Mouse (Mus musculus) hindbrain, embryonic 11.5 days (tissue): Measurements from ENCODE around the gene Btf3l4. TPM values are rescaled to one million over a fixed set of nuclear protein-coding genes. Genes with fewer than 3 reads are reported as not detected.

Source experiments
- ATAC-seq: fragments of 200-750 bp; cut with Nextera tagmentation; 2 replicates; pipeline ENCODE4 v1.8.0; 2017; ENCODE audit warnings: mild to moderate bottlenecking, moderate TSS enrichment, moderate library complexity; ENCODE audit not compliant: low FRiP score
- DNase-seq: peaks from one replicate; pipeline ENCODE4 v3.0.0-alpha.2; 2015; ENCODE audit warnings: low spot score
- H3K27ac ChIP-seq: fragments of 300-500 bp; sonication (generic); 2 replicates; pipeline ENCODE4 v1.5.1; 2014; ENCODE audit warnings: mild to moderate bottlenecking, low read depth, low read length
- H3K27me3 ChIP-seq: fragments of 300-500 bp; sonication (generic); 2 replicates; pipeline ENCODE4 v1.6.1; 2014; ENCODE audit warnings: mild to moderate bottlenecking, low read length, moderate library complexity, mixed read lengths; ENCODE audit not compliant: control insufficient read depth, insufficient read depth
- H3K36me3 ChIP-seq: fragments of 300-500 bp; sonication (generic); 2 replicates; pipeline ENCODE4 v1.6.1; 2014; ENCODE audit warnings: mild to moderate bottlenecking, low read length, moderate library complexity, mixed read lengths; ENCODE audit not compliant: control insufficient read depth, insufficient read depth
- H3K4me1 ChIP-seq: fragments of 300-500 bp; sonication (generic); replicated peaks from 2 replicates; pipeline ENCODE4 v1.6.1; 2014; ENCODE audit warnings: low read length, mixed read lengths; ENCODE audit not compliant: control insufficient read depth, insufficient read depth
- H3K4me2 ChIP-seq: fragments of 300-500 bp; sonication (generic); replicated peaks from 2 replicates; pipeline ENCODE4 v1.6.1; 2014; ENCODE audit warnings: mild to moderate bottlenecking, low read depth, low read length
- H3K4me3 ChIP-seq: fragments of 300-500 bp; sonication (generic); 2 replicates; pipeline ENCODE4 v1.5.1; 2014; ENCODE audit warnings: low read depth, low read length
- H3K9ac ChIP-seq: fragments of 300-500 bp; sonication (generic); 2 replicates; pipeline ENCODE4 v1.6.1; 2014; ENCODE audit warnings: low read depth, low read length
- H3K9me3 ChIP-seq: fragments of 300-500 bp; sonication (generic); 2 replicates; pipeline ENCODE4 v1.6.1; 2016; ENCODE audit warnings: low read length; ENCODE audit not compliant: control insufficient read depth
- WGBS: fragments of 180-500 bp; shearing (Covaris S2); extraction: QIAGEN DNeasy Blood & Tissue Kit; methylation state at CpG from one replicate; pipeline ENCODE4 v1.1.7; 2014; 5-methylcytosine and 5-hydroxymethylcytosine counted together
- polyA plus RNA-seq: library from polyadenylated mRNA; unstranded; fragments of >200 nt; fragmentation: Nextera tagmentation; extraction: Ambion mirVana; gene quantifications from 2 replicates; pipeline ENCODE4 v1.2.1, GENCODE M21; 2014

Btf3l4 gene
- polyA plus RNA-seq, 1 experiment from 2014 or later, result 251 TPM

- Histone ChIP-seq H3K4me1 (peaks cover 3% of the 10 kb centered on the region; the same call in 1 of the 2 replicates), H3K36me3 (no peaks in the 10 kb centered on the region), H3K4me3 (peak within 1 kb of the TSS; percentile 94), H3K4me2 (peak within 1 kb of the TSS; percentile 95), H3K9ac (peak within 1 kb of the TSS; percentile 77), H3K9me3 (no peaks in the 10 kb centered on the region), H3K27ac (peak within 1 kb of the TSS; percentile 77), H3K27me3 (no peaks in the 10 kb centered on the region)
- WGBS, result under 1% methylated on average over 77 of the region's 77 CpGs
- DNase-seq (peak; percentile 84), ATAC-seq (peak; percentile 85)
Measured at GRCm38 (mm10) chr4:108847715-108848504, 14.5 kb upstream of the Btf3l4 start, which contains the start of gene Kti12. Gene Kti12, plus strand, starts transcription at chr4:108847785.

GRCm38 (mm10) chr4:108845824-108846569 is 12.6 kb upstream of the Btf3l4 start:
- 88% methylated on average over 5 of the region's 5 CpGs for WGBS
- Histone ChIP-seq H3K4me1 (peaks cover 3% of the 10 kb centered on the region; the same call in 1 of the 2 replicates), H3K9ac (no peak overlapping the region), H3K4me3 (no peak overlapping the region), H3K36me3 (no peaks in the 10 kb centered on the region), H3K9me3 (no peaks in the 10 kb centered on the region), H3K27me3 (no peaks in the 10 kb centered on the region), H3K4me2 (no peak overlapping the region), H3K27ac (no peak overlapping the region)
- no peak for DNase-seq
- ATAC-seq, result no peak

- no peak for DNase-seq
- Histone ChIP-seq H3K4me1 (0 out of 2 replicates have a peak, but pooled peaks cover 3% of the 10 kb centered on the region), H3K4me2 (no peak overlapping the region), H3K36me3 (no peaks in the 10 kb centered on the region), H3K9ac (no peak overlapping the region; the same call in 1 of the 2 replicates), H3K27me3 (no peaks in the 10 kb centered on the region), H3K27ac (no peak overlapping the region; the same call in 1 of the 2 replicates), H3K4me3 (no peak overlapping the region), H3K9me3 (no peaks in the 10 kb centered on the region)
- ATAC-seq, result no peak
Measured at GRCm38 (mm10) chr4:108843336-108843735, 9.9 kb upstream of the Btf3l4 start.

- Histone ChIP-seq H3K27ac (no peak overlapping the region), H3K4me1 (0 out of 2 replicates have a peak, but pooled peaks cover 3% of the 10 kb centered on the region), H3K27me3 (no peaks in the 10 kb centered on the region), H3K36me3 (no peaks in the 10 kb centered on the region), H3K4me2 (no peak overlapping the region), H3K9me3 (no peaks in the 10 kb centered on the region), H3K9ac (no peak overlapping the region), H3K4me3 (no peak overlapping the region)
- DNase-seq, result no peak
- ATAC-seq, result no peak
- WGBS, result 91% methylated on average over 7 of the region's 7 CpGs
Measured at GRCm38 (mm10) chr4:108841920-108842578, 8.6 kb upstream of the Btf3l4 start.

GRCm38 (mm10) chr4:108838031-108838430 is 4.6 kb upstream of the Btf3l4 start:
- Histone ChIP-seq H3K4me2 (no peak overlapping the region), H3K9me3 (no peaks in the 10 kb centered on the region), H3K4me3 (no peak overlapping the region), H3K27me3 (no peaks in the 10 kb centered on the region), H3K27ac (no peak overlapping the region), H3K9ac (no peak overlapping the region), H3K36me3 (no peaks in the 10 kb centered on the region), H3K4me1 (peaks cover 4% of the 10 kb centered on the region; the same call in 1 of the 2 replicates)
- no peak for DNase-seq
- 89% methylated on average over 4 of the region's 4 CpGs for WGBS
- ATAC-seq, result no peak

GRCm38 (mm10) chr4:108835496-108835895 is 2.1 kb upstream of the Btf3l4 start:
- peak overlapping the region; percentile 97 for H3K4me3 ChIP-seq
- H3K27ac ChIP-seq, result no peak overlapping the region
- H3K9ac ChIP-seq, result peak overlapping the region; percentile 99; the same call in 1 of the 2 replicates
- H3K4me2 ChIP-seq, result peak overlapping the region; percentile 68
- H3K36me3 ChIP-seq, result no peaks in the 10 kb centered on the region
- no peak for ATAC-seq
- H3K4me1 ChIP-seq, result peaks cover 4% of the 10 kb centered on the region; the same call in 1 of the 2 replicates
- DNase-seq, result no peak
- H3K27me3 ChIP-seq, result no peaks in the 10 kb centered on the region
- 61% methylated on average over 3 of the region's 3 CpGs for WGBS
- H3K9me3 ChIP-seq, result no peaks in the 10 kb centered on the region

GRCm38 (mm10) chr4:108834971-108835311 is 1.5 kb upstream of the Btf3l4 start:
- under 1% methylated on average over 15 of the region's 15 CpGs for WGBS
- ATAC-seq, result no peak

GRCm38 (mm10) chr4:108834115-108834970 is 929 bp upstream of the Btf3l4 start, which contains the start of gene Txndc12:
Gene Txndc12, plus strand, starts transcription at chr4:108834601.
- peak within 1 kb of the TSS; percentile 99 for H3K9ac ChIP-seq
- peaks cover 4% of the 10 kb centered on the region; the same call in 1 of the 2 replicates for H3K4me1 ChIP-seq
- no peaks in the 10 kb centered on the region for H3K27me3 ChIP-seq
- peak within 1 kb of the TSS; percentile 98 for H3K27ac ChIP-seq
- no peaks in the 10 kb centered on the region for H3K9me3 ChIP-seq
- H3K36me3 ChIP-seq, result no peaks in the 10 kb centered on the region
- ATAC-seq (peak; percentile 87), DNase-seq (peak; percentile 93)
- WGBS, result under 1% methylated on average over 34 of the region's 34 CpGs
- H3K4me2 ChIP-seq, result peak within 1 kb of the TSS; percentile 68
- H3K4me3 ChIP-seq, result peak within 1 kb of the TSS; percentile 97

More at GRCm38 (mm10) chr4:108834971-108835311, 1.5 kb upstream of the Btf3l4 start:
- peak overlapping the region; percentile 98 for H3K27ac ChIP-seq
- H3K4me1 ChIP-seq, result peaks cover 4% of the 10 kb centered on the region; the same call in 1 of the 2 replicates
- DNase-seq, result peak; percentile 39
- H3K9me3 ChIP-seq, result no peaks in the 10 kb centered on the region
- no peaks in the 10 kb centered on the region for H3K36me3 ChIP-seq
- H3K4me2 ChIP-seq, result peak overlapping the region; percentile 68
- no peaks in the 10 kb centered on the region for H3K27me3 ChIP-seq
- peak overlapping the region; percentile 99 for H3K9ac ChIP-seq
- H3K4me3 ChIP-seq, result peak overlapping the region; percentile 97
